Mouse (Mus musculus): Measurements from ENCODE around the gene Serpinb9b.

GRCm38 (mm10) chr13:33051697-33052096 is 24.5 kb downstream of the Serpinb9b start:
- TF ChIP-seq POLR2A (IDR thresholded peaks at IDR 0.05; ENCODE audit: insufficient read depth, low read depth, low read length) (no peak), CTCF (IDR thresholded peaks at IDR 0.05; ENCODE audit: insufficient read depth, low read depth, low read length) (no peak)
